Mouse (Mus musculus) liver, embryonic 15.5 days (tissue): ENCODE measurements around the gene Ermp1. TPM values are rescaled to one million over a fixed set of nuclear protein-coding genes. Genes with fewer than 3 reads are reported as not detected.

Source experiments
- ATAC-seq: fragments of 200-750 bp; cut with Nextera tagmentation; 2 replicates; pipeline ENCODE4 v1.8.0; 2017; ENCODE audit warnings: moderate number of reproducible peaks, mild to moderate bottlenecking, moderate library complexity; ENCODE audit not compliant: insufficient read depth
- H3K27ac ChIP-seq: fragments of 300-500 bp; sonication (generic); replicated peaks from 2 replicates; pipeline ENCODE4 v1.5.1; 2015; ENCODE audit warnings: mild to moderate bottlenecking, inconsistent platforms
- H3K27me3 ChIP-seq: fragments of 300-500 bp; sonication (generic); 2 replicates; pipeline ENCODE4 v1.6.1; 2015; ENCODE audit warnings: mild to moderate bottlenecking, inconsistent platforms
- H3K36me3 ChIP-seq: fragments of 300-500 bp; sonication (generic); replicated peaks from 2 replicates; pipeline ENCODE4 v1.6.1; 2015; ENCODE audit warnings: moderate library complexity, mild to moderate bottlenecking, inconsistent platforms
- H3K4me1 ChIP-seq: fragments of 300-500 bp; sonication (generic); replicated peaks from 2 replicates; pipeline ENCODE4 v1.6.1; 2015; ENCODE audit warnings: inconsistent platforms
- H3K4me2 ChIP-seq: fragments of 300-500 bp; sonication (generic); 2 replicates; pipeline ENCODE4 v1.6.1; 2015; ENCODE audit warnings: moderate library complexity, mild to moderate bottlenecking, inconsistent platforms
- H3K4me3 ChIP-seq: fragments of 300-500 bp; sonication (generic); replicated peaks from 2 replicates; pipeline ENCODE4 v1.5.1; 2015; ENCODE audit warnings: mild to moderate bottlenecking, inconsistent platforms
- H3K9ac ChIP-seq: fragments of 300-500 bp; sonication (generic); 2 replicates; pipeline ENCODE4 v1.6.1; 2015; ENCODE audit warnings: moderate library complexity, mild to moderate bottlenecking, inconsistent platforms
- H3K9me3 ChIP-seq: fragments of 300-500 bp; sonication (generic); replicated peaks from 2 replicates; pipeline ENCODE4 v1.6.1; 2016; ENCODE audit warnings: inconsistent platforms
- WGBS: fragments of 180-500 bp; shearing (Covaris S2); methylation state at CpG from one replicate; pipeline ENCODE4 v1.1.7; 2015; ENCODE audit warnings: mixed read lengths; ENCODE audit not compliant: insufficient replicate concordance; 5-methylcytosine and 5-hydroxymethylcytosine counted together
- polyA plus RNA-seq: library from polyadenylated mRNA; unstranded; fragments of >200 nt; fragmentation: Nextera tagmentation; extraction: Ambion mirVana; gene quantifications from 2 replicates; pipeline ENCODE4 v1.2.1, GENCODE M21; 2015

Ermp1 gene
- polyA plus RNA-seq, 1 experiment from 2014 or later, result 10.6 TPM

GRCm38 (mm10) chr19:29675562-29676078 is 27.4 kb upstream of the Ermp1 start:
- Histone ChIP-seq H3K4me3 (no peak overlapping the region), H3K27me3 (no peaks in the 10 kb centered on the region), H3K27ac (no peak overlapping the region), H3K36me3 (no peaks in the 10 kb centered on the region), H3K4me2 (peak overlapping the region; percentile 10; the same call in 1 of the 2 replicates), H3K4me1 (peaks cover 6% of the 10 kb centered on the region; the same call in 1 of the 2 replicates), H3K9ac (no peak overlapping the region), H3K9me3 (no peaks in the 10 kb centered on the region)
- WGBS, result 20% methylated on average over 9 of the region's 9 CpGs
- ATAC-seq, result no peak

- Histone ChIP-seq H3K9me3 (no peaks in the 10 kb centered on the region), H3K9ac (no peak overlapping the region), H3K4me1 (peaks cover 6% of the 10 kb centered on the region; the same call in 1 of the 2 replicates), H3K27ac (no peak overlapping the region), H3K4me2 (peak overlapping the region; percentile 10; the same call in 1 of the 2 replicates), H3K36me3 (no peaks in the 10 kb centered on the region), H3K27me3 (no peaks in the 10 kb centered on the region), H3K4me3 (no peak overlapping the region)
- WGBS, result 80% methylated on average over 7 of the region's 7 CpGs
- ATAC-seq, result no peak
Observed at GRCm38 (mm10) chr19:29674946-29675345, 26.7 kb upstream of the Ermp1 start.

- Histone ChIP-seq H3K27ac (no peak overlapping the region), H3K9me3 (no peaks in the 10 kb centered on the region), H3K27me3 (no peaks in the 10 kb centered on the region), H3K4me1 (peaks cover 10% of the 10 kb centered on the region; the same call in 1 of the 2 replicates), H3K4me3 (no peak overlapping the region), H3K4me2 (no peak overlapping the region), H3K36me3 (no peaks in the 10 kb centered on the region), H3K9ac (no peak overlapping the region)
- 85% methylated on average over 13 of the region's 13 CpGs for WGBS
- no peak for ATAC-seq
Observed at GRCm38 (mm10) chr19:29672660-29673059, 24.4 kb upstream of the Ermp1 start.

GRCm38 (mm10) chr19:29671160-29671559 is 22.9 kb upstream of the Ermp1 start:
- Histone ChIP-seq H3K27me3 (no peaks in the 10 kb centered on the region), H3K36me3 (no peaks in the 10 kb centered on the region), H3K4me3 (no peak overlapping the region), H3K9ac (no peak overlapping the region), H3K9me3 (no peaks in the 10 kb centered on the region), H3K4me1 (peaks cover 19% of the 10 kb centered on the region), H3K27ac (no peak overlapping the region), H3K4me2 (no peak overlapping the region)
- WGBS, result 62% methylated on average over 2 of the region's 2 CpGs
- no peak for ATAC-seq

GRCm38 (mm10) chr19:29670247-29670646 is 22.0 kb upstream of the Ermp1 start:
- Histone ChIP-seq H3K27ac (no peak overlapping the region), H3K36me3 (no peaks in the 10 kb centered on the region), H3K4me3 (no peak overlapping the region), H3K4me2 (no peak overlapping the region), H3K4me1 (peaks cover 14% of the 10 kb centered on the region), H3K27me3 (no peaks in the 10 kb centered on the region), H3K9ac (no peak overlapping the region), H3K9me3 (no peaks in the 10 kb centered on the region)
- ATAC-seq, result no peak
- 69% methylated on average over 6 of the region's 6 CpGs for WGBS

- no peak overlapping the region for H3K4me3 ChIP-seq
- H3K4me1 ChIP-seq, result peaks cover 14% of the 10 kb centered on the region
- WGBS, result 64% methylated on average over 7 of the region's 7 CpGs
- no peaks in the 10 kb centered on the region for H3K9me3 ChIP-seq
- no peaks in the 10 kb centered on the region for H3K36me3 ChIP-seq
- no peak overlapping the region for H3K27ac ChIP-seq
- H3K27me3 ChIP-seq, result no peaks in the 10 kb centered on the region; the same call in 1 of the 2 replicates
- ATAC-seq, result no peak
- H3K9ac ChIP-seq, result no peak overlapping the region
- no peak overlapping the region for H3K4me2 ChIP-seq
Observed at GRCm38 (mm10) chr19:29668135-29668534, 19.9 kb upstream of the Ermp1 start.

GRCm38 (mm10) chr19:29666965-29667594 is 18.9 kb upstream of the Ermp1 start:
- no peaks in the 10 kb centered on the region for H3K9me3 ChIP-seq
- no peak for ATAC-seq
- WGBS, result 44% methylated on average over 5 of the region's 5 CpGs
- no peak overlapping the region for H3K27ac ChIP-seq
- no peaks in the 10 kb centered on the region for H3K36me3 ChIP-seq
- no peak overlapping the region for H3K9ac ChIP-seq
- H3K27me3 ChIP-seq, result no peaks in the 10 kb centered on the region; the same call in 1 of the 2 replicates
- no peak overlapping the region for H3K4me2 ChIP-seq
- H3K4me3 ChIP-seq, result no peak overlapping the region
- H3K4me1 ChIP-seq, result peaks cover 15% of the 10 kb centered on the region

- no peaks in the 10 kb centered on the region for H3K9me3 ChIP-seq
- H3K4me1 ChIP-seq, result peaks cover 18% of the 10 kb centered on the region
- H3K4me3 ChIP-seq, result no peak overlapping the region
- no peak overlapping the region for H3K9ac ChIP-seq
- no peak overlapping the region for H3K4me2 ChIP-seq
- H3K27me3 ChIP-seq, result peaks cover 2% of the 10 kb centered on the region; the same call in 1 of the 2 replicates
- H3K27ac ChIP-seq, result no peak overlapping the region
- WGBS, result 44% methylated on average over 4 of the region's 4 CpGs
- H3K36me3 ChIP-seq, result no peaks in the 10 kb centered on the region
- ATAC-seq, result no peak
Observed at GRCm38 (mm10) chr19:29666164-29666563, 17.9 kb upstream of the Ermp1 start.

- no peaks in the 10 kb centered on the region for H3K9me3 ChIP-seq
- peaks cover 2% of the 10 kb centered on the region; the same call in 1 of the 2 replicates for H3K27me3 ChIP-seq
- no peak overlapping the region for H3K9ac ChIP-seq
- WGBS, result 63% methylated on average over 5 of the region's 5 CpGs
- no peak overlapping the region for H3K4me2 ChIP-seq
- ATAC-seq, result no peak
- no peak overlapping the region for H3K4me3 ChIP-seq
- peaks cover 18% of the 10 kb centered on the region for H3K4me1 ChIP-seq
- H3K27ac ChIP-seq, result no peak overlapping the region
- H3K36me3 ChIP-seq, result no peaks in the 10 kb centered on the region
Observed at GRCm38 (mm10) chr19:29664934-29665333, 16.7 kb upstream of the Ermp1 start.

- no peak overlapping the region for H3K27ac ChIP-seq
- H3K4me3 ChIP-seq, result no peak overlapping the region
- H3K4me2 ChIP-seq, result no peak overlapping the region
- peaks cover 2% of the 10 kb centered on the region; the same call in 1 of the 2 replicates for H3K27me3 ChIP-seq
- no peaks in the 10 kb centered on the region for H3K36me3 ChIP-seq
- ATAC-seq, result no peak
- 60% methylated on average over 8 of the region's 8 CpGs for WGBS
- H3K9me3 ChIP-seq, result no peaks in the 10 kb centered on the region
- H3K4me1 ChIP-seq, result peaks cover 18% of the 10 kb centered on the region
- H3K9ac ChIP-seq, result no peak overlapping the region
Observed at GRCm38 (mm10) chr19:29663780-29664179, 15.6 kb upstream of the Ermp1 start.

- H3K4me1 ChIP-seq, result peaks cover 8% of the 10 kb centered on the region; the same call in 1 of the 2 replicates
- ATAC-seq, result no peak
- WGBS, result 66% methylated on average over 6 of the region's 6 CpGs
- H3K27ac ChIP-seq, result no peak overlapping the region
- H3K27me3 ChIP-seq, result peaks cover 2% of the 10 kb centered on the region; the same call in 1 of the 2 replicates
- no peaks in the 10 kb centered on the region for H3K9me3 ChIP-seq
- no peak overlapping the region for H3K4me3 ChIP-seq
- H3K4me2 ChIP-seq, result no peak overlapping the region
- H3K36me3 ChIP-seq, result no peaks in the 10 kb centered on the region
- H3K9ac ChIP-seq, result no peak overlapping the region
Observed at GRCm38 (mm10) chr19:29661974-29662580, 13.9 kb upstream of the Ermp1 start.
